1 mouse cellular context compared by ENCODE assay signal in the genomic region with DNA sequence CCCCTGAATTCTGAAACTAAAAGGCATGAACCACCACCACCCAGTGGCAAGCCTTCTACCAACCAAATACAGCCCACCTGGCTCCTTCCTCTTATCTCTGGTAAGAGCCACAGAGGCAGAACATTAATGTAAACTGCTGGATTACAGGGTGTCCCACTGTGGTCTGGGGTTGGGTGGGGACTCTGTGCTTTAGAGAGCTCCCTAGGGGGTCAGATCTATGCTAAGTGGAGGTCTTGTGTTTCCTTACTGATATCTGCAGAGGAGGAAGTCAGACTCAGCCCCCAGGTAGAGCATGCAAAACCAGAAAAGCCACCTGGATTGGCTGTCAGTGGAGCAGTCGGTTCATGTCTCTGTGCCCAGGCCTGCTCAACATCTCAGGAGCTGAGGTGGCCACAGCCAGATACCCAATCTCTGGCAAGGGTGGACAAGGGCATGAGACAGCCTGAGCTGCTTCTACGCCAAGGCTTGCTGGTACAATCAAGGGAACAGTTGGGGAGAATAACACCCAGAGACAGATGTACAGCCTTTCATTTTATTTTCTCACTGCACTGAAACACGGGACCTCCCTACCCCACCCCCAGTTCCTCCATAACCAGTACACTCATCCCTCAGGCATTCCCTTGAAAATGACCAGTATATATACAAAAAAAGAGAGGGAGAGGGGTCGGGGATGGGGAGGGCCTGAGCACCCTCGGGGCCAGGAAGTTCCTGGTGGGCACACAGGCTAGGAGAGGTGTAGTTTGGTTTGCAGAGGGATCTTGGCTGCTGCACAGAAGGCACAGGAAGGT.
TF ChIP-seq lines count a peak whose summit lies in the region.

No protein-coding gene starts in this region.

TF ChIP-seq in MEL, 35 proteins besides CTCF, POLR2A, EP300 and RAD21 (continued from another document):
- peak; percentile 45; the same call in 1 of the 2 replicates for TF ChIP-seq SIN3A (IDR thresholded peaks at IDR 0.05; ENCODE audit: low read length)
- TF ChIP-seq NELFE (IDR thresholded peaks at IDR 0.05; ENCODE audit: low read depth, low read length): no peak
- peak; percentile 49 for TF ChIP-seq TAL1 (IDR thresholded peaks at IDR 0.05; ENCODE audit: low read length)
- no peak for TF ChIP-seq UBTF (IDR thresholded peaks at IDR 0.05; ENCODE audit: borderline replicate concordance, insufficient read depth, low read depth, low read length)
- no peak for TF ChIP-seq MEF2A (IDR thresholded peaks at IDR 0.05; ENCODE audit: extremely low read depth, insufficient replicate concordance, low read depth, low read length, poor library complexity, severe bottlenecking)
- no peak for TF ChIP-seq POLR2AphosphoS5 (IDR thresholded peaks at IDR 0.05; ENCODE audit: borderline replicate concordance, low read depth, low read length)
- TF ChIP-seq POLR2AphosphoS2 (IDR thresholded peaks at IDR 0.05; ENCODE audit: low read length): no peak
- no peak for TF ChIP-seq HCFC1 (IDR thresholded peaks at IDR 0.05; ENCODE audit: low read depth, low read length)
- peak; percentile 33; the same call in 1 of the 2 replicates for TF ChIP-seq ETS1 (IDR thresholded peaks at IDR 0.05; ENCODE audit: low read depth, low read length)
